Mouse (Mus musculus): ENCODE data around the gene Dis3l. TPM values are rescaled to one million over a fixed set of nuclear protein-coding genes. Genes with fewer than 3 reads are reported as not detected.
A peak's percentile ranks its signal among the peaks of the same experiment; 100 is the strongest.

Dis3l gene
- polyA plus RNA-seq, 1 experiment = 8.9 TPM

- 84% methylated on average over 9 of the region's 9 CpGs for WGBS
- Histone ChIP-seq H3K4me1 (ENCODE audit: control insufficient read depth, insufficient read depth, low read length) (no peaks in the 10 kb centered on the region), H3K4me3 (replicated peaks; ENCODE audit: extremely low read depth, low read depth, low read length) (no peak overlapping the region)
- TF ChIP-seq CTCF (IDR thresholded peaks at IDR 0.05; ENCODE audit: insufficient read depth, low read length) (no peak), POLR2A (IDR thresholded peaks at IDR 0.05; ENCODE audit: borderline replicate concordance, extremely low read depth, low read depth, low read length) (no peak)
- no peak for DNase-seq
These were observed 20.3 kb upstream of the Dis3l start for GRCm38 (mm10) chr9:64361231-64361950.

GRCm38 (mm10) chr9:64355627-64356026 is 14.5 kb upstream of the Dis3l start:
- WGBS = 83% methylated on average over 7 of the region's 7 CpGs
- Histone ChIP-seq H3K4me1 (ENCODE audit: control insufficient read depth, insufficient read depth, low read length) (no peaks in the 10 kb centered on the region), H3K4me3 (replicated peaks; ENCODE audit: extremely low read depth, low read depth, low read length) (no peak overlapping the region)
- no peak for DNase-seq
- TF ChIP-seq CTCF (IDR thresholded peaks at IDR 0.05; ENCODE audit: insufficient read depth, low read length) = no peak
- no peak for TF ChIP-seq POLR2A (IDR thresholded peaks at IDR 0.05; ENCODE audit: borderline replicate concordance, extremely low read depth, low read depth, low read length)

GRCm38 (mm10) chr9:64351191-64351590 is 10.1 kb upstream of the Dis3l start:
- WGBS = 42% methylated on average over 3 of the region's 3 CpGs
- TF ChIP-seq POLR2A (IDR thresholded peaks at IDR 0.05; ENCODE audit: borderline replicate concordance, extremely low read depth, low read depth, low read length) = no peak
- TF ChIP-seq CTCF (IDR thresholded peaks at IDR 0.05; ENCODE audit: insufficient read depth, low read length) = peak; percentile 14; the same call in 1 of the 2 replicates
- Histone ChIP-seq H3K4me1 (ENCODE audit: control insufficient read depth, insufficient read depth, low read length) (no peaks in the 10 kb centered on the region), H3K4me3 (replicated peaks; ENCODE audit: extremely low read depth, low read depth, low read length) (no peak overlapping the region)
- no peak for DNase-seq

GRCm38 (mm10) chr9:64349490-64349889 is 8.4 kb upstream of the Dis3l start:
- H3K4me1 ChIP-seq (ENCODE audit: control insufficient read depth, insufficient read depth, low read length) = no peaks in the 10 kb centered on the region
- no peak overlapping the region for H3K4me3 ChIP-seq (replicated peaks; ENCODE audit: extremely low read depth, low read depth, low read length)
- WGBS = 41% methylated on average over 5 of the region's 5 CpGs
- no peak for TF ChIP-seq CTCF (IDR thresholded peaks at IDR 0.05; ENCODE audit: insufficient read depth, low read length)
- TF ChIP-seq POLR2A (IDR thresholded peaks at IDR 0.05; ENCODE audit: borderline replicate concordance, extremely low read depth, low read depth, low read length) = no peak
- no peak for DNase-seq

GRCm38 (mm10) chr9:64347377-64347776 is 6.3 kb upstream of the Dis3l start:
- no peak overlapping the region for H3K4me3 ChIP-seq (replicated peaks; ENCODE audit: extremely low read depth, low read depth, low read length)
- 0% methylated on average over 1 of the region's 1 CpGs for WGBS
- DNase-seq = no peak
- TF ChIP-seq POLR2A (IDR thresholded peaks at IDR 0.05; ENCODE audit: borderline replicate concordance, extremely low read depth, low read depth, low read length) (no peak), CTCF (IDR thresholded peaks at IDR 0.05; ENCODE audit: insufficient read depth, low read length) (no peak)
- H3K4me1 ChIP-seq (ENCODE audit: control insufficient read depth, insufficient read depth, low read length) = no peaks in the 10 kb centered on the region

- Histone ChIP-seq H3K4me3 (replicated peaks; ENCODE audit: extremely low read depth, low read depth, low read length) (no peak overlapping the region), H3K4me1 (ENCODE audit: control insufficient read depth, insufficient read depth, low read length) (no peaks in the 10 kb centered on the region)
- whole genome bisulfite sequencing = 51% methylated on average over 5 of the region's 5 CpGs
- TF ChIP-seq POLR2A (IDR thresholded peaks at IDR 0.05; ENCODE audit: borderline replicate concordance, extremely low read depth, low read depth, low read length) (no peak), CTCF (IDR thresholded peaks at IDR 0.05; ENCODE audit: insufficient read depth, low read length) (no peak)
- DNase-seq = no peak
These were observed 4.8 kb upstream of the Dis3l start for GRCm38 (mm10) chr9:64345931-64346330.

GRCm38 (mm10) chr9:64343656-64344055 is 2.6 kb upstream of the Dis3l start:
- Histone ChIP-seq H3K4me1 (ENCODE audit: control insufficient read depth, insufficient read depth, low read length) (no peaks in the 10 kb centered on the region), H3K4me3 (replicated peaks; ENCODE audit: extremely low read depth, low read depth, low read length) (no peak overlapping the region)
- DNase-seq = no peak
- WGBS = 92% methylated on average over 2 of the region's 2 CpGs
- no peak for TF ChIP-seq POLR2A (IDR thresholded peaks at IDR 0.05; ENCODE audit: borderline replicate concordance, extremely low read depth, low read depth, low read length)
- no peak for TF ChIP-seq CTCF (IDR thresholded peaks at IDR 0.05; ENCODE audit: insufficient read depth, low read length)

- H3K4me1 ChIP-seq (ENCODE audit: control insufficient read depth, insufficient read depth, low read length) = no peaks in the 10 kb centered on the region
- DNase-seq = no peak
- WGBS = 53% methylated on average over 8 of the region's 8 CpGs
- H3K4me3 ChIP-seq (replicated peaks; ENCODE audit: extremely low read depth, low read depth, low read length) = no peak overlapping the region
- TF ChIP-seq CTCF (IDR thresholded peaks at IDR 0.05; ENCODE audit: insufficient read depth, low read length) (no peak), POLR2A (IDR thresholded peaks at IDR 0.05; ENCODE audit: borderline replicate concordance, extremely low read depth, low read depth, low read length) (no peak)
These were observed 583 bp upstream of the Dis3l start for GRCm38 (mm10) chr9:64341671-64342070.

GRCm38 (mm10) chr9:64340351-64341253 is 486 bp downstream of the Dis3l start:
- under 1% methylated on average over 84 of the region's 85 CpGs for WGBS

More at GRCm38 (mm10) chr9:64340351-64341253, 486 bp downstream of the Dis3l start:
- Histone ChIP-seq H3K4me1 (ENCODE audit: control insufficient read depth, insufficient read depth, low read length) (no peaks in the 10 kb centered on the region), H3K4me3 (replicated peaks; ENCODE audit: extremely low read depth, low read depth, low read length) (peak overlapping the region; percentile 81)
- DNase-seq = peak; percentile 86
- peak; percentile 59; the same call in 1 of the 2 replicates for TF ChIP-seq POLR2A (IDR thresholded peaks at IDR 0.05; ENCODE audit: borderline replicate concordance, extremely low read depth, low read depth, low read length)
- no peak for TF ChIP-seq CTCF (IDR thresholded peaks at IDR 0.05; ENCODE audit: insufficient read depth, low read length)

All from lung, adult 2 months (tissue).